Mouse (Mus musculus) CH12.LX (cell line): ENCODE data around the gene 1700057G04Rik. TPM values are rescaled to one million over a fixed set of nuclear protein-coding genes. Genes with fewer than 3 reads are reported as not detected.
A peak's percentile ranks its signal among the peaks of the same experiment; 100 is the strongest.

Experiments
- DNase-seq: peaks from one replicate; pipeline ENCODE4 v3.0.0-alpha.2; 2013; ENCODE audit errors: extremely low read depth
- H3K27ac ChIP-seq: 2 replicates; pipeline ENCODE4 v1.5.1; 2012; ENCODE audit warnings: low read depth, mild to moderate bottlenecking, control low read depth, moderate library complexity; ENCODE audit not compliant: insufficient read depth
- H3K27me3 ChIP-seq: replicated peaks from 2 replicates; pipeline ENCODE3; 2012; ENCODE audit warnings: inconsistent platforms
- H3K36me3 ChIP-seq, 2 experiments: replicated peaks in 1 of 2; 2 replicates each; pipeline versions ENCODE3 to v1.6.1; 2012; ENCODE audit warnings: inconsistent platforms in 1 of 2, low read length in 1 of 2, mild to moderate bottlenecking in 1 of 2, mixed read lengths in 1 of 2, moderate library complexity in 1 of 2; ENCODE audit not compliant: control insufficient read depth in 1 of 2, insufficient read depth in 1 of 2
- H3K4me1 ChIP-seq, 2 experiments: 2 replicates each; pipeline ENCODE4 v1.6.1; 2012; ENCODE audit warnings: inconsistent platforms in 1 of 2, moderate library complexity in 1 of 2; ENCODE audit not compliant: insufficient read depth in 2 of 2, control insufficient read depth in 1 of 2
- H3K4me2 ChIP-seq: 2 replicates; pipeline ENCODE4 v1.6.1; 2012; ENCODE audit warnings: low read depth, mild to moderate bottlenecking, control low read depth; ENCODE audit not compliant: poor library complexity, insufficient read depth, severe bottlenecking
- H3K4me3 ChIP-seq, 3 experiments: fragments of 150-350 bp in 1 of 3; sonication (generic) in 1 of 3; replicated peaks in 1 of 3; 2 replicates each; pipeline versions ENCODE3 to v1.5.1; 2011 to 2012; ENCODE audit warnings: low read depth in 2 of 3, low read length in 2 of 3, mild to moderate bottlenecking in 2 of 3, moderate library complexity in 2 of 3, control low read depth in 1 of 3, improper control_type of control experiment in 1 of 3, inconsistent platforms in 1 of 3, mixed read lengths in 1 of 3; ENCODE audit not compliant: poor library complexity in 1 of 3
- H3K79me2 ChIP-seq: replicated peaks from 2 replicates; pipeline ENCODE4 v1.6.1; 2012; ENCODE audit warnings: mild to moderate bottlenecking, moderate library complexity; ENCODE audit not compliant: control insufficient read depth, poor library complexity, insufficient read depth, severe bottlenecking; ENCODE audit errors: extremely low read depth
- H3K9ac ChIP-seq: 2 replicates; pipeline ENCODE4 v1.6.1; 2012; ENCODE audit warnings: low read depth, mild to moderate bottlenecking, control low read depth, moderate library complexity; ENCODE audit not compliant: insufficient read depth
- H3K9me3 ChIP-seq: replicated peaks from 2 replicates; pipeline ENCODE3; 2012; ENCODE audit warnings: low read length, inconsistent platforms, mixed read lengths
- CHD1 ChIP-seq: IDR thresholded peaks from 2 replicates; pipeline ENCODE4 v1.6.1; 2012; ENCODE audit warnings: low read depth, low read length, improper control_type of control experiment, inconsistent platforms
- CHD2 ChIP-seq: IDR thresholded peaks from 2 replicates; pipeline ENCODE4 v1.6.1; 2011; ENCODE audit warnings: low read length, improper control_type of control experiment
- EP300 ChIP-seq: IDR thresholded peaks from 2 replicates; pipeline ENCODE4 v1.6.1; 2011; ENCODE audit warnings: low read length, improper control_type of control experiment
- ETS1 ChIP-seq: conservative IDR thresholded peaks from 2 replicates; pipeline ENCODE4 v1.6.1; 2012; ENCODE audit warnings: low read depth, mild to moderate bottlenecking, inconsistent platforms, low read length, improper control_type of control experiment, moderate library complexity
- GABPA ChIP-seq: IDR thresholded peaks from 2 replicates; pipeline ENCODE4 v1.6.1; 2012; ENCODE audit warnings: low read depth, low read length, improper control_type of control experiment, inconsistent platforms; ENCODE audit not compliant: insufficient replicate concordance
- IRF4 ChIP-seq: IDR thresholded peaks from 2 replicates; pipeline ENCODE4 v1.6.1; 2014; ENCODE audit warnings: low read depth, mild to moderate bottlenecking, inconsistent platforms, low read length, improper control_type of control experiment
- KAT2A ChIP-seq: IDR thresholded peaks from 2 replicates; pipeline ENCODE4 v1.6.1; 2012; ENCODE audit warnings: low read length, improper control_type of control experiment, inconsistent platforms; ENCODE audit not compliant: insufficient replicate concordance
- MAX ChIP-seq: IDR thresholded peaks from 2 replicates; pipeline ENCODE4 v1.6.1; 2011; ENCODE audit warnings: low read length, improper control_type of control experiment
- MAZ ChIP-seq: IDR thresholded peaks from 2 replicates; pipeline ENCODE4 v1.6.1; 2012; ENCODE audit warnings: low read depth, mild to moderate bottlenecking, inconsistent platforms, low read length, improper control_type of control experiment, moderate library complexity
- MEF2A ChIP-seq: IDR thresholded peaks from 2 replicates; pipeline ENCODE4 v1.6.1; 2014; ENCODE audit warnings: low read depth, mild to moderate bottlenecking, inconsistent platforms, low read length, improper control_type of control experiment, borderline replicate concordance
- MXI1 ChIP-seq: IDR thresholded peaks from 2 replicates; pipeline ENCODE4 v1.6.1; 2011; ENCODE audit warnings: mild to moderate bottlenecking, low read depth, low read length, improper control_type of control experiment
- NELFE ChIP-seq: IDR thresholded peaks from 2 replicates; pipeline ENCODE4 v1.6.1; 2011; ENCODE audit warnings: low read depth, low read length, improper control_type of control experiment
- NRF1 ChIP-seq: IDR thresholded peaks from 2 replicates; pipeline ENCODE4 v1.6.1; 2014; ENCODE audit warnings: low read depth, mild to moderate bottlenecking, inconsistent platforms, low read length, improper control_type of control experiment, moderate library complexity
- POLR2A ChIP-seq: IDR thresholded peaks from 2 replicates; pipeline ENCODE4 v1.6.1; 2011; ENCODE audit warnings: low read depth, mild to moderate bottlenecking, improper control_type of control experiment, low read length
- POLR2AphosphoS2 ChIP-seq: IDR thresholded peaks from 2 replicates; pipeline ENCODE4 v1.6.1; 2011; ENCODE audit warnings: low read depth, low read length, improper control_type of control experiment
- RCOR1 ChIP-seq: conservative IDR thresholded peaks from 2 replicates; pipeline ENCODE4 v1.6.1; 2012; ENCODE audit warnings: low read depth, mild to moderate bottlenecking, inconsistent platforms, low read length, improper control_type of control experiment
- SIN3A ChIP-seq: IDR thresholded peaks from 2 replicates; pipeline ENCODE4 v1.6.1; 2012; ENCODE audit warnings: low read length, improper control_type of control experiment, inconsistent platforms
- SMC3 ChIP-seq: IDR thresholded peaks from 2 replicates; pipeline ENCODE4 v1.6.1; 2011; ENCODE audit warnings: low read depth, low read length, improper control_type of control experiment
- USF2 ChIP-seq: conservative IDR thresholded peaks from 2 replicates; pipeline ENCODE4 v1.6.1; 2011; ENCODE audit warnings: low read depth, low read length, improper control_type of control experiment
- ZMIZ1 ChIP-seq: IDR thresholded peaks from 2 replicates; pipeline ENCODE4 v1.6.1; 2012; ENCODE audit warnings: low read depth, mild to moderate bottlenecking, inconsistent platforms, low read length, improper control_type of control experiment
- dilution Hi-C: fragments of 300-500 bp; cut with MboI; formaldehyde crosslinking; loops from 2 replicates; pipeline ENCODE4 v1.14.3; 2020; ENCODE audit warnings: low sequenced_read_pairs; ENCODE audit not compliant: extremely low pct_unique_long_range_greater_than_20kb, extremely low pct_ligation_motif_present
- in situ Hi-C: fragments of 300-500 bp; cut with MboI; formaldehyde crosslinking; loops from 3 replicates; pipeline ENCODE4 v1.14.3; 2019; ENCODE audit warnings: low sequenced_read_pairs, low pct_ligation_motif_present, low pct_unique_long_range_greater_than_20kb, mixed read lengths
- polyA plus RNA-seq: library from polyadenylated mRNA; unstranded; fragments of >175 nt; gene quantifications from 2 replicates; pipeline ENCODE4 v1.2.1, GENCODE M21; 2012; ENCODE audit warnings: low read depth; ENCODE audit not compliant: insufficient read length
- total RNA-seq, 2 experiments: library from RNA; depleted of rRNA; stranded (reverse); fragments of 300-350 nt in 1 of 2; fragments of >200 nt in 1 of 2; gene quantifications; 2 replicates each; pipeline ENCODE4 v1.2.3; 2012 to 2014

1700057G04Rik gene
- total and polyA plus RNA-seq, 3 experiments, result not detected

- H3K4me3 ChIP-seq, result no peak overlapping the region
Observed at GRCm38 (mm10) chr9:92265719-92266118, 43.5 kb upstream of the 1700057G04Rik start.

GRCm38 (mm10) chr9:92266558-92267171 is 42.5 kb upstream of the 1700057G04Rik start:
- dilution Hi-C loops, result no loop called here
- Histone ChIP-seq H3K79me2 (peaks cover 36% of the 10 kb centered on the region), H3K4me2 (no peak overlapping the region), H3K9ac (no peak overlapping the region), H3K4me3 (no peak overlapping the region), H3K36me3 (peaks cover 72 to 84% of the 10 kb centered on the region in 2 experiments), H3K9me3 (no peaks in the 10 kb centered on the region)
- no peak for DNase-seq
- TF ChIP-seq POLR2A, result no peak
- no peak for TF ChIP-seq MXI1
- no peak for TF ChIP-seq RCOR1
- TF ChIP-seq MEF2A, result no peak
- TF ChIP-seq EP300, result no peak
- no peak for TF ChIP-seq ZMIZ1
- TF ChIP-seq CHD2, result no peak
- no peak for TF ChIP-seq MAX
- no peak for TF ChIP-seq USF2
- no peak for TF ChIP-seq GABPA
- TF ChIP-seq SMC3, result no peak
- no peak for TF ChIP-seq NRF1
- TF ChIP-seq, all 38 proteins: peak for 0
- Histone ChIP-seq H3K27me3 (no peaks in the 10 kb centered on the region), H3K4me1 (peaks cover 28 to 88% of the 10 kb centered on the region in 2 experiments), H3K27ac (no peak overlapping the region)
- in situ Hi-C loops, result no loop called here

More at GRCm38 (mm10) chr9:92265719-92266118, 43.5 kb upstream of the 1700057G04Rik start:
- Histone ChIP-seq H3K36me3 (peaks cover 74 to 86% of the 10 kb centered on the region in 2 experiments), H3K27ac (peak overlapping the region; percentile 59), H3K4me1 (peaks cover 28 to 86% of the 10 kb centered on the region in 2 experiments), H3K79me2 (peaks cover 45% of the 10 kb centered on the region), H3K4me2 (peak overlapping the region; percentile 59), H3K9me3 (no peaks in the 10 kb centered on the region)
- in situ Hi-C loops, result no loop called here
- TF ChIP-seq KAT2A (no peak), CHD1 (peak; percentile 75; the same call in 1 of the 2 replicates), NELFE (no peak), POLR2AphosphoS2 (0 out of 2 replicates have a peak, but pooled peaks have one; percentile 37), EP300 (peak; percentile 24; the same call in 1 of the 2 replicates), SIN3A (no peak), ZMIZ1 (no peak), MEF2A (peak; percentile 37; the same call in 1 of the 2 replicates), MAZ (no peak), IRF4 (no peak), ETS1 (peak; percentile 13; the same call in 1 of the 2 replicates)
- TF ChIP-seq, all 38 proteins: peak for 5
- peak overlapping the region; percentile 44 for H3K9ac ChIP-seq
- DNase-seq, result no peak
- dilution Hi-C loops, result no loop called here
- H3K27me3 ChIP-seq, result no peaks in the 10 kb centered on the region
